Mouse (Mus musculus) bone marrow, adult 2 months (tissue): ENCODE data around the gene Aldh1a7. TPM values are rescaled to one million over a fixed set of nuclear protein-coding genes. Genes with fewer than 3 reads are reported as not detected.

Source experiments
- H3K27ac ChIP-seq: fragments of 200-500 bp; 2 replicates; pipeline ENCODE4 v1.5.1; 2012; ENCODE audit warnings: low read depth, mild to moderate bottlenecking, control low read depth, inconsistent platforms, low read length; ENCODE audit not compliant: control insufficient read depth, poor library complexity, insufficient read depth
- H3K4me1 ChIP-seq: fragments of 200-500 bp; 2 replicates; pipeline ENCODE4 v1.6.1; 2011; ENCODE audit warnings: low read length; ENCODE audit not compliant: control insufficient read depth, insufficient read depth
- H3K4me3 ChIP-seq: fragments of 200-500 bp; replicated peaks from 2 replicates; pipeline ENCODE3; 2011; ENCODE audit warnings: mild to moderate bottlenecking, low read depth, low read length, control low read depth; ENCODE audit not compliant: control insufficient read depth
- CTCF ChIP-seq: fragments of 200-500 bp; IDR thresholded peaks from 2 replicates; pipeline ENCODE4 v1.5.1; 2011; ENCODE audit warnings: low read length, control low read depth; ENCODE audit not compliant: control insufficient read depth, insufficient read depth
- POLR2A ChIP-seq: fragments of 200-500 bp; IDR thresholded peaks from 2 replicates; pipeline ENCODE4 v1.6.1; 2011; ENCODE audit warnings: low read depth, mild to moderate bottlenecking, control low read depth, low read length, borderline replicate concordance; ENCODE audit not compliant: control insufficient read depth
- WGBS: fragments of 180-500 bp; shearing (Covaris S2); methylation state at CpG from one replicate; pipeline ENCODE4 v1.1.7; 2018; 5-methylcytosine and 5-hydroxymethylcytosine counted together
- polyA plus RNA-seq: library from polyadenylated mRNA; stranded (reverse); fragments of >200 nt; gene quantifications from 2 replicates; pipeline ENCODE4 v1.2.4, GENCODE M21; 2011; ENCODE audit warnings: low replicate concordance; ENCODE audit not compliant: missing spikeins, insufficient read depth, insufficient read length

Aldh1a7 gene
- 7.3 and 9.6 TPM in 2 replicates for polyA plus RNA-seq

- Histone ChIP-seq H3K4me3 (no peak within 1 kb of the TSS), H3K27ac (no peak within 1 kb of the TSS), H3K4me1 (no peaks in the 10 kb centered on the region)
- TF ChIP-seq POLR2A (no peak), CTCF (no peak)
- WGBS, result 62% methylated on average over 2 of the region's 2 CpGs
These were observed at the start of gene Aldh1a7 for GRCm38 (mm10) chr19:20727381-20727780. Gene Aldh1a7, minus strand, starts transcription at chr19:20727562.

- 54% methylated on average over 2 of the region's 2 CpGs for WGBS
- no peak overlapping the region for H3K27ac ChIP-seq
- no peak for TF ChIP-seq CTCF
- H3K4me1 ChIP-seq, result no peaks in the 10 kb centered on the region
- no peak overlapping the region for H3K4me3 ChIP-seq
These were observed 48.3 kb upstream of the Aldh1a7 start for GRCm38 (mm10) chr19:20775681-20776080.

DNA sequence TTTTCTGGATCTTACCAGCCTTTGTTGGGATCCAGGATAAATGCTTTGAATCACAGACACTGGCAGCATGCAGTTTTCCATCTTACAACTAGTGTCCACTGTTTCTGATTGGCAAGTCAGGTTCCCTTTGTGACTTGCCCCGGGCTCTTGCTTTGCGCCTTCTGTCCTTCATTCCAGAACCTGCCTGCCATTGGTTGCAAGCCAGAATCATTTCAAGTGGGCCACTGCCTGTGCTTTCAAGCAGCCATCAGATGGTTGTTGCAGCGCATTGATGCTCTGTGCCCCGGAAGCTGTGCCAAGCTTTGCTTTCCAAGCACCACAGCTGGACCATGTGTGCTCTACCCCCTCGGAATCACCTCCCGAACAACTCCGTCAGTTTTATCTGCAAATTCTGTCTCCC is 46.6 kb upstream of the Aldh1a7 start:
- WGBS, result 84% methylated on average over 7 of the region's 7 CpGs
- Histone ChIP-seq H3K27ac (no peak overlapping the region), H3K4me1 (no peaks in the 10 kb centered on the region), H3K4me3 (no peak overlapping the region)
- TF ChIP-seq POLR2A (no peak), CTCF (no peak)

DNA sequence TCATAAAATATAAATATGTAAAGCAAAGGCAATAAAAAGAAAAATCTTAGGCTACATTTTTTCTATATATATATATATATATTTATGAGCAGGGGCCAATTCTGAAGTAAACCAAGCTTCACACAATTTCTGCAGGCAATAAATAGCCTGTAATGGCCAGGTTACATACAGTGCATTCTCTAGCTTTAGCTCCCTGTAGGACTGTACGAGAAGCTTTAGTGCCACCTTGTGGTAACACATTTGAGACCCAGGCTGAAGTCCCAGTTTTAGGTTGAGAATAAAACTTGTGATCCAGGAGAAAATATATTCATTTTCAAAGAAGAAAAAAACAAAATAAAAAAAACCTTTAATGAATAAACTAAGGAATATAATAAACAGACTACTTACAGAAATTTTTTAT is 36.9 kb upstream of the Aldh1a7 start:
- no peak overlapping the region for H3K4me3 ChIP-seq
- 25% methylated on average over 1 of the region's 1 CpGs for WGBS
- no peak overlapping the region for H3K27ac ChIP-seq
- no peaks in the 10 kb centered on the region for H3K4me1 ChIP-seq
- TF ChIP-seq POLR2A (no peak), CTCF (no peak)

DNA sequence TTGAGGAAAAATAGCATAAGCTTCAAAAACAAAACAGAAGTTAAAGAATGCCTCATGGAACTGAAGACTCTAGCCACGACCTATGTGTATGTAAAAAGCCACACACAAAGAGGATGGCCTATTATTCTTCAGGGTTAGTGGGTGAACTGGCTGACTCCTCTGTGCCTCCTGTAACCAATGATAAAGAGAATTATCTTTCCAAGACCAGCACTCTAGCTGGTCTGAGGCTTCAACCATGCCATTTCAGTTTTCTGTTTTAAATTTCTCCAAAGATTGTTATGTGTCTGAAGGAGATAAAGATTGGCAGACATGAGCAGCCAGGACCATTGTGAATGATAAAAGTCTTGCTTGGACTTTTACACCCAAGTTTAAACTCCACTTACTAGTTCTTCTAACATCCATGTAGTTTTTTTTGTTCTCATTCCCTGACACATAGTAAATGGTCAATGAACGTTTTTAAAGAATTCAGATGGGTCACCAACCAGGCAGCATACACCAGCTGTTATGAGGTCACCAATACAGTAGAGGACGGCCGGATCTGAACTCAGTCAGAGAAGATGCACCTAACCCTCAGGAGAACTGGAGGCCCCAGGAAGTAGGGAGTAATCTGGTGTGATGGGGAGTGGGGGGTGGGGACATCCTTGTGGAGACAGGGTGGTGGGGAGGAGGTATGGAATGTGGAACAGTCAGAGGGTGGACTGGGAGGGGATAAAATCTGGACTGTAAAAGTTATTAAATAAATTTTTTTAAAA is 34.5 kb upstream of the Aldh1a7 start:
- H3K4me3 ChIP-seq, result no peak overlapping the region
- H3K4me1 ChIP-seq, result no peaks in the 10 kb centered on the region
- no peak overlapping the region for H3K27ac ChIP-seq
- WGBS, result 45% methylated on average over 4 of the region's 4 CpGs
- TF ChIP-seq CTCF (no peak), POLR2A (no peak)

GRCm38 (mm10) chr19:20761119-20761518 is 33.8 kb upstream of the Aldh1a7 start:
- Histone ChIP-seq H3K4me1 (no peaks in the 10 kb centered on the region), H3K27ac (no peak overlapping the region), H3K4me3 (no peak overlapping the region)
- TF ChIP-seq POLR2A (no peak), CTCF (no peak)
- 41% methylated on average over 3 of the region's 3 CpGs for WGBS

- Histone ChIP-seq H3K4me1 (no peaks in the 10 kb centered on the region), H3K4me3 (no peak overlapping the region), H3K27ac (no peak overlapping the region)
- TF ChIP-seq POLR2A (no peak), CTCF (no peak)
- WGBS, result 74% methylated on average over 1 of the region's 1 CpGs
These were observed 17.3 kb upstream of the Aldh1a7 start for GRCm38 (mm10) chr19:20744630-20745029.

DNA sequence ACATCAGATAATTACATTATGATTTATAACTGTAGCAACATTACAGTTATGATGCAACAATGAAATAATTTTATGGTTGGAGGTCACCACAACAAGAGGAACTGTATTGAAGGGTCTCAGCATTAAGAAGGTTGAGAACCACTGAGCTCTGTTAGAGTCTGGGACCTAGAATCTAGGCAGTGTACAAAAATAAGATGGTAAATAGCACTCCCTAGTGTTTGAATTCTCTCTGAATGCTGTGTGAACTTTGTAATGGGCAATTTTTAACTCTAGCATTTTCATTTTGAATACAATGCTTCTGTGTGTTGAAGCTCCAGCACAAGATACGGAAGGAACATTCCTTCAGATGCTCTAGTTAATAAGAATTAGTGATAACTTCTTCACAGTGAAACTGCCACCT is 916 bp upstream of the Aldh1a7 start:
- Histone ChIP-seq H3K27ac (no peak overlapping the region), H3K4me3 (no peak overlapping the region), H3K4me1 (no peaks in the 10 kb centered on the region)
- WGBS, result 85% methylated on average over 1 of the region's 1 CpGs
- TF ChIP-seq CTCF (no peak), POLR2A (no peak)

- no peak for TF ChIP-seq CTCF
- no peak for TF ChIP-seq POLR2A
- H3K4me3 ChIP-seq, result no peak overlapping the region
- H3K27ac ChIP-seq, result no peak overlapping the region
- 73% methylated on average over 2 of the region's 2 CpGs for WGBS
- H3K4me1 ChIP-seq, result no peaks in the 10 kb centered on the region
These were observed 4.4 kb downstream of the Aldh1a7 start for GRCm38 (mm10) chr19:20722913-20723312.
